ENCODE assay signal across 8 mouse cellular contexts in genomic region chr5:57715524-57716400, GRCm38 (mm10). TPM values are rescaled to one million over a fixed set of nuclear protein-coding genes. Genes with fewer than 3 reads are reported as not detected.
DNase-seq lines count a peak whose midpoint lies in the region; ATAC-seq and TF ChIP-seq lines count a peak whose summit lies in the region.

No protein-coding gene starts in this region.

- no peak for TF ChIP-seq CTCF in heart, postnatal 0 days (IDR thresholded peaks at IDR 0.05; ENCODE audit: low read depth)

- H3K36me3 ChIP-seq in forebrain, embryonic 12.5 days (replicated peaks), result no peaks in the 10 kb centered on the region
- H3K36me3 ChIP-seq in heart, postnatal 0 days (replicated peaks; ENCODE audit: control insufficient read depth, insufficient read depth, low read length), result no peaks in the 10 kb centered on the region
- H3K36me3 ChIP-seq in liver, embryonic 16.5 days (ENCODE audit: control insufficient read depth, insufficient read depth), result no peaks in the 10 kb centered on the region
- no peaks in the 10 kb centered on the region for H3K36me3 ChIP-seq in neural tube, embryonic 14.5 days (ENCODE audit: control insufficient read depth, insufficient read depth, low read length)

- no peak for TF ChIP-seq EP300 in heart, postnatal 0 days (IDR thresholded peaks at IDR 0.05; ENCODE audit: low read depth)

- peak; percentile 67 for ATAC-seq in forebrain, embryonic 12.5 days (ENCODE audit: low FRiP score)
- peak; percentile 43 for ATAC-seq in heart, postnatal 0 days (ENCODE audit: insufficient read depth, low read depth)
- peak; percentile 42 for ATAC-seq in liver, embryonic 16.5 days (ENCODE audit: low read depth)
- ATAC-seq in neural tube, embryonic 14.5 days (ENCODE audit: low read depth), result peak; percentile 77

- H3K9me3 ChIP-seq in forebrain, embryonic 12.5 days, result no peaks in the 10 kb centered on the region
- no peaks in the 10 kb centered on the region for H3K9me3 ChIP-seq in heart, postnatal 0 days (replicated peaks; ENCODE audit: control insufficient read depth, low read length)
- H3K9me3 ChIP-seq in liver, embryonic 16.5 days (replicated peaks; ENCODE audit: control insufficient read depth, low read length), result no peaks in the 10 kb centered on the region
- no peaks in the 10 kb centered on the region for H3K9me3 ChIP-seq in neural tube, embryonic 14.5 days (ENCODE audit: control insufficient read depth, low read length)

- H3K4me3 ChIP-seq in forebrain, embryonic 12.5 days (replicated peaks), result peak overlapping the region; percentile 61
- peak overlapping the region; percentile 71 for H3K4me3 ChIP-seq in heart, postnatal 0 days (ENCODE audit: low read depth, low read length)
- peak overlapping the region; percentile 66 for H3K4me3 ChIP-seq in liver, embryonic 16.5 days (ENCODE audit: low read depth, low read length)
- H3K4me3 ChIP-seq in neural tube, embryonic 14.5 days (ENCODE audit: low read depth, low read length), result peak overlapping the region; percentile 73

- DNase-seq in 416B (ENCODE audit: low read depth), result peak; percentile 95
- DNase-seq in c-Kit-positive CD71-positive TER-119-positive erythroid progenitor cells, embryonic 14.5 days (ENCODE audit: low spot score), result peak; percentile 42
- peak; percentile 85 for DNase-seq in heart, postnatal 0 days (ENCODE audit: low spot score)
- peak; percentile 78 to 84 for DNase-seq in kidney, postnatal 4 days
- peak; percentile 56 for DNase-seq in testis, postnatal 14 days (ENCODE audit: low spot score)

- peak overlapping the region; percentile 86 for H3K27ac ChIP-seq in forebrain, embryonic 12.5 days
- H3K27ac ChIP-seq in heart, postnatal 0 days (ENCODE audit: low read depth), result peak overlapping the region; percentile 95
- H3K27ac ChIP-seq in liver, embryonic 16.5 days (ENCODE audit: low read length), result peak overlapping the region; percentile 55
- peak overlapping the region; percentile 88 for H3K27ac ChIP-seq in neural tube, embryonic 14.5 days (ENCODE audit: low read depth, low read length)

- peak overlapping the region; percentile 93 for H3K4me2 ChIP-seq in forebrain, embryonic 12.5 days
- H3K4me2 ChIP-seq in heart, postnatal 0 days (ENCODE audit: low read depth, low read length), result peak overlapping the region; percentile 75
- peak overlapping the region; percentile 72 for H3K4me2 ChIP-seq in liver, embryonic 16.5 days (ENCODE audit: low read depth, low read length)
- peak overlapping the region; percentile 69 for H3K4me2 ChIP-seq in neural tube, embryonic 14.5 days (ENCODE audit: low read depth, low read length)

- peak overlapping the region; percentile 71 for H3K9ac ChIP-seq in forebrain, embryonic 12.5 days
- peak overlapping the region; percentile 78 for H3K9ac ChIP-seq in heart, postnatal 0 days (replicated peaks; ENCODE audit: low read depth, low read length)
- peak overlapping the region; percentile 45 for H3K9ac ChIP-seq in liver, embryonic 16.5 days (ENCODE audit: low read depth, low read length)
- H3K9ac ChIP-seq in neural tube, embryonic 14.5 days (replicated peaks; ENCODE audit: low read depth, low read length), result peak overlapping the region; percentile 81

- peaks cover 15% of the 10 kb centered on the region for H3K4me1 ChIP-seq in forebrain, embryonic 12.5 days
- no peaks in the 10 kb centered on the region for H3K4me1 ChIP-seq in heart, postnatal 0 days (ENCODE audit: control insufficient read depth, insufficient read depth)
- H3K4me1 ChIP-seq in liver, embryonic 16.5 days (ENCODE audit: control insufficient read depth, low read depth, low read length), result peaks cover 26% of the 10 kb centered on the region
- peaks cover 6% of the 10 kb centered on the region; the same call in 1 of the 2 replicates for H3K4me1 ChIP-seq in neural tube, embryonic 14.5 days (ENCODE audit: control insufficient read depth, insufficient read depth, low read length)

- peaks cover 10% of the 10 kb centered on the region for H3K27me3 ChIP-seq in forebrain, embryonic 12.5 days
- no peaks in the 10 kb centered on the region for H3K27me3 ChIP-seq in heart, postnatal 0 days (ENCODE audit: control insufficient read depth, insufficient read depth, low read length)
- H3K27me3 ChIP-seq in liver, embryonic 16.5 days (ENCODE audit: control insufficient read depth, insufficient read depth, low read depth, low read length), result peaks cover 57% of the 10 kb centered on the region
- peaks cover 10% of the 10 kb centered on the region; the same call in 1 of the 2 replicates for H3K27me3 ChIP-seq in neural tube, embryonic 14.5 days (ENCODE audit: control insufficient read depth, insufficient read depth, low read length)

- WGBS in forebrain, embryonic 12.5 days, result under 1% methylated on average over 50 of the region's 53 CpGs
- under 1% methylated on average over 53 of the region's 53 CpGs for WGBS in heart, postnatal 0 days
- WGBS in liver, embryonic 16.5 days (ENCODE audit: insufficient replicate concordance), result under 1% methylated on average over 53 of the region's 53 CpGs
- WGBS in neural tube, embryonic 14.5 days, result under 1% methylated on average over 53 of the region's 53 CpGs

RNA-seq across cellular contexts. Expression of gene Pcdh7, which starts 2.0 kb away (rescaled TPM):
- polyA plus RNA-seq in forebrain, embryonic 12.5 days (2016; fragmentation: Nextera tagmentation; extraction: Ambion mirVana), result 7.9 and 9.4 TPM in 2 replicates
- total RNA-seq in heart, postnatal 0 days (2014; rRNA removed; ENCODE audit: low replicate concordance), result 169 and 213 TPM in 2 replicates
- polyA plus RNA-seq in heart, postnatal 0 days (2015; fragmentation: Nextera tagmentation; extraction: Ambion mirVana), result 19.9 and 22.4 TPM in 2 replicates
- 0.31 and 0.36 TPM in 2 replicates for polyA plus RNA-seq in liver, embryonic 16.5 days (2015; fragmentation: Nextera tagmentation; extraction: Ambion mirVana)
- polyA plus RNA-seq in neural tube, embryonic 14.5 days (2014; fragmentation: Nextera tagmentation; extraction: Ambion mirVana), result 40.9 and 47.6 TPM in 2 replicates

Comparison
In these comparisons a context has a peak if more than half of its experiments do, and no peak if none do; other contexts are left out.
1. Peak in every context shown above with its lines: DNase-seq, ATAC-seq, H3K4me3 ChIP-seq and H3K27ac ChIP-seq.
2. DNase-seq: peak in every context shown above with its lines; median percentile 95 in 416B; 85 in heart, postnatal 0 days; 81 in kidney, postnatal 4 days; 56 in testis, postnatal 14 days; 42 in c-Kit-positive CD71-positive TER-119-positive erythroid progenitor cells, embryonic 14.5 days.